Mouse (Mus musculus): ENCODE measurements at regions not wholly inside any gene's neighbourhood (a gene's known extent, or its start where the extent isn't known, plus 50 kb on each side); places are given as distances from the start of the nearest gene placed in this dataset.
"Not testable (repeated sequence)": the region's sequence is repeated elsewhere in the genome, so short reads cannot be mapped to it uniquely, and the experiment has no call there.

GRCm38 (mm10) chr10:70853614-70854013 lies 197.8 kb upstream of the Phyhipl start:
- Histone ChIP-seq H3K4me1 (ENCODE audit: insufficient read depth, low read depth, low read length) (no peaks in the 10 kb centered on the region), H3K9me3 (replicated peaks) (peaks cover 49% of the 10 kb centered on the region), H3K27me3 (ENCODE audit: insufficient read depth, low read length) (no peaks in the 10 kb centered on the region), H3K36me3 (replicated peaks) (no peaks in the 10 kb centered on the region), H3K4me3 (ENCODE audit: low read depth, low read length) (no peak overlapping the region)
- TF ChIP-seq GATA2 (IDR thresholded peaks at IDR 0.05; ENCODE audit: borderline replicate concordance, low read depth, low read length) (no peak), CTCF (IDR thresholded peaks at IDR 0.05; ENCODE audit: low read depth, low read length) (no peak), TAL1 (conservative IDR thresholded peaks at IDR 0.05; ENCODE audit: low read depth, low read length) (no peak), GATA1 (IDR thresholded peaks at IDR 0.05; ENCODE audit: borderline replicate concordance, low read length) (no peak), POLR2AphosphoS5 (IDR thresholded peaks at IDR 0.05; ENCODE audit: insufficient replicate concordance, low read depth, low read length) (no peak)
- DNase-seq (ENCODE audit: low spot score) (no peak), ATAC-seq (ENCODE audit: extremely low read depth, insufficient number of reproducible peaks, low FRiP score, poor library complexity, severe bottlenecking) (no peak)

- no peak for DNase-seq (ENCODE audit: low spot score)
- peaks cover 51% of the 10 kb centered on the region for H3K9me3 ChIP-seq (replicated peaks)
- H3K27me3 ChIP-seq (ENCODE audit: insufficient read depth, low read length): no peaks in the 10 kb centered on the region
- H3K36me3 ChIP-seq (replicated peaks): no peaks in the 10 kb centered on the region
- H3K4me3 ChIP-seq (ENCODE audit: low read depth, low read length): no peak overlapping the region
- TF ChIP-seq GATA2 (IDR thresholded peaks at IDR 0.05; ENCODE audit: borderline replicate concordance, low read depth, low read length) (no peak), GATA1 (IDR thresholded peaks at IDR 0.05; ENCODE audit: borderline replicate concordance, low read length) (no peak), TAL1 (conservative IDR thresholded peaks at IDR 0.05; ENCODE audit: low read depth, low read length) (no peak), CTCF (IDR thresholded peaks at IDR 0.05; ENCODE audit: low read depth, low read length) (no peak), POLR2AphosphoS5 (IDR thresholded peaks at IDR 0.05; ENCODE audit: insufficient replicate concordance, low read depth, low read length) (no peak)
- no peak for ATAC-seq (ENCODE audit: extremely low read depth, insufficient number of reproducible peaks, low FRiP score, poor library complexity, severe bottlenecking)
- no peaks in the 10 kb centered on the region for H3K4me1 ChIP-seq (ENCODE audit: insufficient read depth, low read depth, low read length)
Measured at GRCm38 (mm10) chr10:70848141-70848540, 192.4 kb upstream of the Phyhipl start.

- no peaks in the 10 kb centered on the region for H3K27me3 ChIP-seq (ENCODE audit: insufficient read depth, low read length)
- no peaks in the 10 kb centered on the region for H3K36me3 ChIP-seq (replicated peaks)
- ATAC-seq (ENCODE audit: extremely low read depth, insufficient number of reproducible peaks, low FRiP score, poor library complexity, severe bottlenecking) (no peak), DNase-seq (ENCODE audit: low spot score) (no peak)
- H3K9me3 ChIP-seq (replicated peaks): peaks cover 46% of the 10 kb centered on the region
- no peaks in the 10 kb centered on the region for H3K4me1 ChIP-seq (ENCODE audit: insufficient read depth, low read depth, low read length)
- H3K4me3 ChIP-seq (ENCODE audit: low read depth, low read length): no peak overlapping the region
- TF ChIP-seq CTCF (IDR thresholded peaks at IDR 0.05; ENCODE audit: low read depth, low read length) (no peak), GATA1 (IDR thresholded peaks at IDR 0.05; ENCODE audit: borderline replicate concordance, low read length) (no peak), TAL1 (conservative IDR thresholded peaks at IDR 0.05; ENCODE audit: low read depth, low read length) (no peak), GATA2 (IDR thresholded peaks at IDR 0.05; ENCODE audit: borderline replicate concordance, low read depth, low read length) (no peak), POLR2AphosphoS5 (IDR thresholded peaks at IDR 0.05; ENCODE audit: insufficient replicate concordance, low read depth, low read length) (no peak)
Measured at GRCm38 (mm10) chr10:70847341-70847882, 191.6 kb upstream of the Phyhipl start.

GRCm38 (mm10) chr10:70846281-70847168 lies 190.8 kb upstream of the Phyhipl start:
- no peak for TF ChIP-seq GATA1 (IDR thresholded peaks at IDR 0.05; ENCODE audit: borderline replicate concordance, low read length)
- TF ChIP-seq TAL1 (conservative IDR thresholded peaks at IDR 0.05; ENCODE audit: low read depth, low read length): no peak
- no peak for TF ChIP-seq POLR2AphosphoS5 (IDR thresholded peaks at IDR 0.05; ENCODE audit: insufficient replicate concordance, low read depth, low read length)
- no peak for TF ChIP-seq GATA2 (IDR thresholded peaks at IDR 0.05; ENCODE audit: borderline replicate concordance, low read depth, low read length)
- TF ChIP-seq CTCF (IDR thresholded peaks at IDR 0.05; ENCODE audit: low read depth, low read length): no peak
- Histone ChIP-seq H3K4me1 (ENCODE audit: insufficient read depth, low read depth, low read length) (no peaks in the 10 kb centered on the region), H3K27me3 (ENCODE audit: insufficient read depth, low read length) (no peaks in the 10 kb centered on the region), H3K9me3 (replicated peaks) (peaks cover 41% of the 10 kb centered on the region), H3K4me3 (ENCODE audit: low read depth, low read length) (no peak overlapping the region), H3K36me3 (replicated peaks) (no peaks in the 10 kb centered on the region)
- DNase-seq (ENCODE audit: low spot score) (no peak), ATAC-seq (ENCODE audit: extremely low read depth, insufficient number of reproducible peaks, low FRiP score, poor library complexity, severe bottlenecking) (no peak)

GRCm38 (mm10) chr10:70843848-70844247 lies 188.1 kb upstream of the Phyhipl start:
- H3K4me1 ChIP-seq (ENCODE audit: insufficient read depth, low read depth, low read length): no peaks in the 10 kb centered on the region
- H3K27me3 ChIP-seq (ENCODE audit: insufficient read depth, low read length): no peaks in the 10 kb centered on the region
- no peak overlapping the region for H3K4me3 ChIP-seq (ENCODE audit: low read depth, low read length)
- ATAC-seq (ENCODE audit: extremely low read depth, insufficient number of reproducible peaks, low FRiP score, poor library complexity, severe bottlenecking) (no peak), DNase-seq (ENCODE audit: low spot score) (no peak)
- no peaks in the 10 kb centered on the region for H3K36me3 ChIP-seq (replicated peaks)
- TF ChIP-seq CTCF (IDR thresholded peaks at IDR 0.05; ENCODE audit: low read depth, low read length) (no peak), GATA1 (IDR thresholded peaks at IDR 0.05; ENCODE audit: borderline replicate concordance, low read length) (no peak), TAL1 (conservative IDR thresholded peaks at IDR 0.05; ENCODE audit: low read depth, low read length) (no peak), GATA2 (IDR thresholded peaks at IDR 0.05; ENCODE audit: borderline replicate concordance, low read depth, low read length) (no peak), POLR2AphosphoS5 (IDR thresholded peaks at IDR 0.05; ENCODE audit: insufficient replicate concordance, low read depth, low read length) (no peak)
- peaks cover 28% of the 10 kb centered on the region for H3K9me3 ChIP-seq (replicated peaks)

GRCm38 (mm10) chr10:70842176-70842838 lies 186.5 kb upstream of the Phyhipl start:
- H3K9me3 ChIP-seq (replicated peaks): peaks cover 25% of the 10 kb centered on the region
- no peaks in the 10 kb centered on the region for H3K27me3 ChIP-seq (ENCODE audit: insufficient read depth, low read length)

GRCm38 (mm10) chr10:70841179-70841578 lies 185.4 kb upstream of the Phyhipl start:
- not testable (repeated sequence) for H3K36me3 ChIP-seq (replicated peaks); H3K4me1 ChIP-seq (ENCODE audit: insufficient read depth, low read depth, low read length); DNase-seq (ENCODE audit: low spot score); H3K4me3 ChIP-seq (ENCODE audit: low read depth, low read length); ATAC-seq (ENCODE audit: extremely low read depth, insufficient number of reproducible peaks, low FRiP score, poor library complexity, severe bottlenecking); H3K27me3 ChIP-seq (ENCODE audit: insufficient read depth, low read length)
- H3K9me3 ChIP-seq (replicated peaks): peaks cover 18% of the 10 kb centered on the region

More at GRCm38 (mm10) chr10:70842176-70842838, 186.5 kb upstream of the Phyhipl start:
- Histone ChIP-seq H3K4me1 (ENCODE audit: insufficient read depth, low read depth, low read length) (no peaks in the 10 kb centered on the region), H3K4me3 (ENCODE audit: low read depth, low read length) (no peak overlapping the region), H3K36me3 (replicated peaks) (no peaks in the 10 kb centered on the region)
- DNase-seq (ENCODE audit: low spot score) (no peak), ATAC-seq (ENCODE audit: extremely low read depth, insufficient number of reproducible peaks, low FRiP score, poor library complexity, severe bottlenecking) (no peak)
- TF ChIP-seq POLR2AphosphoS5 (IDR thresholded peaks at IDR 0.05; ENCODE audit: insufficient replicate concordance, low read depth, low read length) (no peak), TAL1 (conservative IDR thresholded peaks at IDR 0.05; ENCODE audit: low read depth, low read length) (no peak)
